Mouse (Mus musculus): ENCODE measurements around the gene Cfap99. TPM values are rescaled to one million over a fixed set of nuclear protein-coding genes. Genes with fewer than 3 reads are reported as not detected.

Gene Cfap99
- polyA plus RNA-seq, 1 experiment = 0.15 TPM

- TF ChIP-seq GATA1 (IDR thresholded peaks at IDR 0.05; ENCODE audit: borderline replicate concordance, low read length) (no peak), FLI1 (IDR thresholded peaks at IDR 0.05; ENCODE audit: low read length) (no peak)
- Histone ChIP-seq H3K4me3 (replicated peaks) (peak overlapping the region; percentile 35), H3K9me3 (no peaks in the 10 kb centered on the region), H3K36me3 (replicated peaks; ENCODE audit: low read length) (no peaks in the 10 kb centered on the region), H3K27me3 (replicated peaks) (peaks cover 15% of the 10 kb centered on the region), H3K4me1 (peaks cover 48% of the 10 kb centered on the region)
These were observed 34.1 kb upstream of the Cfap99 start for GRCm38 (mm10) chr5:34254309-34254708.

GRCm38 (mm10) chr5:34255189-34255588 lies 33.2 kb upstream of the Cfap99 start:
- Histone ChIP-seq H3K9me3 (no peaks in the 10 kb centered on the region), H3K27me3 (replicated peaks) (peaks cover 15% of the 10 kb centered on the region), H3K36me3 (replicated peaks; ENCODE audit: low read length) (no peaks in the 10 kb centered on the region), H3K4me1 (peaks cover 39% of the 10 kb centered on the region), H3K4me3 (replicated peaks) (no peak overlapping the region)
- TF ChIP-seq FLI1 (IDR thresholded peaks at IDR 0.05; ENCODE audit: low read length) = no peak

GRCm38 (mm10) chr5:34259172-34259816 lies 29.1 kb upstream of the Cfap99 start:
- no peak overlapping the region for H3K4me3 ChIP-seq (replicated peaks)
- no peaks in the 10 kb centered on the region for H3K36me3 ChIP-seq (replicated peaks; ENCODE audit: low read length)
- H3K9me3 ChIP-seq = no peaks in the 10 kb centered on the region
- H3K27me3 ChIP-seq (replicated peaks) = peaks cover 15% of the 10 kb centered on the region
- peaks cover 8% of the 10 kb centered on the region for H3K4me1 ChIP-seq
- TF ChIP-seq GATA1 (IDR thresholded peaks at IDR 0.05; ENCODE audit: borderline replicate concordance, low read length) (no peak), FLI1 (IDR thresholded peaks at IDR 0.05; ENCODE audit: low read length) (no peak)

- peak overlapping the region; percentile 50 for H3K4me3 ChIP-seq (replicated peaks)
- H3K9me3 ChIP-seq = no peaks in the 10 kb centered on the region
- no peak for TF ChIP-seq FLI1 (IDR thresholded peaks at IDR 0.05; ENCODE audit: low read length)
- peaks cover 37% of the 10 kb centered on the region for H3K4me1 ChIP-seq
- no peaks in the 10 kb centered on the region for H3K36me3 ChIP-seq (replicated peaks; ENCODE audit: low read length)
- peaks cover 12% of the 10 kb centered on the region for H3K27me3 ChIP-seq (replicated peaks)
These were observed 22.3 kb upstream of the Cfap99 start for GRCm38 (mm10) chr5:34266065-34266464.

- H3K9me3 ChIP-seq = no peaks in the 10 kb centered on the region
- peaks cover 45% of the 10 kb centered on the region for H3K4me1 ChIP-seq
- TF ChIP-seq FLI1 (IDR thresholded peaks at IDR 0.05; ENCODE audit: low read length) (no peak), GATA1 (IDR thresholded peaks at IDR 0.05; ENCODE audit: borderline replicate concordance, low read length) (no peak)
- no peaks in the 10 kb centered on the region for H3K36me3 ChIP-seq (replicated peaks; ENCODE audit: low read length)
- no peak overlapping the region for H3K4me3 ChIP-seq (replicated peaks)
- peaks cover 25% of the 10 kb centered on the region for H3K27me3 ChIP-seq (replicated peaks)
These were observed 19.0 kb upstream of the Cfap99 start for GRCm38 (mm10) chr5:34269197-34269920.

GRCm38 (mm10) chr5:34269921-34270465 lies 18.4 kb upstream of the Cfap99 start:
- TF ChIP-seq GATA1 (IDR thresholded peaks at IDR 0.05; ENCODE audit: borderline replicate concordance, low read length) (no peak), FLI1 (IDR thresholded peaks at IDR 0.05; ENCODE audit: low read length) (no peak)
- Histone ChIP-seq H3K9me3 (no peaks in the 10 kb centered on the region), H3K27me3 (replicated peaks) (peaks cover 26% of the 10 kb centered on the region), H3K36me3 (replicated peaks; ENCODE audit: low read length) (no peaks in the 10 kb centered on the region), H3K4me1 (peaks cover 45% of the 10 kb centered on the region), H3K4me3 (replicated peaks) (no peak overlapping the region)

GRCm38 (mm10) chr5:34271743-34272142 lies 16.7 kb upstream of the Cfap99 start:
- H3K27me3 ChIP-seq (replicated peaks) = peaks cover 42% of the 10 kb centered on the region
- no peaks in the 10 kb centered on the region for H3K9me3 ChIP-seq
- no peaks in the 10 kb centered on the region for H3K36me3 ChIP-seq (replicated peaks; ENCODE audit: low read length)
- peaks cover 40% of the 10 kb centered on the region for H3K4me1 ChIP-seq
- H3K4me3 ChIP-seq (replicated peaks) = no peak overlapping the region
- no peak for TF ChIP-seq GATA1 (IDR thresholded peaks at IDR 0.05; ENCODE audit: borderline replicate concordance, low read length)
- TF ChIP-seq FLI1 (IDR thresholded peaks at IDR 0.05; ENCODE audit: low read length) = no peak

- peaks cover 46% of the 10 kb centered on the region for H3K27me3 ChIP-seq (replicated peaks)
- H3K9me3 ChIP-seq = no peaks in the 10 kb centered on the region
- no peaks in the 10 kb centered on the region for H3K36me3 ChIP-seq (replicated peaks; ENCODE audit: low read length)
- no peak for TF ChIP-seq FLI1 (IDR thresholded peaks at IDR 0.05; ENCODE audit: low read length)
- TF ChIP-seq GATA1 (IDR thresholded peaks at IDR 0.05; ENCODE audit: borderline replicate concordance, low read length) = no peak
- no peak overlapping the region for H3K4me3 ChIP-seq (replicated peaks)
- peaks cover 43% of the 10 kb centered on the region for H3K4me1 ChIP-seq
These were observed 15.1 kb upstream of the Cfap99 start for GRCm38 (mm10) chr5:34273251-34273681.

- Histone ChIP-seq H3K36me3 (replicated peaks; ENCODE audit: low read length) (no peaks in the 10 kb centered on the region), H3K4me3 (replicated peaks) (no peak overlapping the region), H3K4me1 (peaks cover 48% of the 10 kb centered on the region), H3K27me3 (replicated peaks) (peaks cover 53% of the 10 kb centered on the region), H3K9me3 (no peaks in the 10 kb centered on the region)
- no peak for TF ChIP-seq GATA1 (IDR thresholded peaks at IDR 0.05; ENCODE audit: borderline replicate concordance, low read length)
- TF ChIP-seq FLI1 (IDR thresholded peaks at IDR 0.05; ENCODE audit: low read length) = no peak
These were observed 14.1 kb upstream of the Cfap99 start for GRCm38 (mm10) chr5:34274268-34274667.

- H3K9me3 ChIP-seq = no peaks in the 10 kb centered on the region
- peaks cover 52% of the 10 kb centered on the region for H3K27me3 ChIP-seq (replicated peaks)
These were observed 13.6 kb upstream of the Cfap99 start for GRCm38 (mm10) chr5:34274676-34275293.

More at GRCm38 (mm10) chr5:34274676-34275293, 13.6 kb upstream of the Cfap99 start:
- H3K4me3 ChIP-seq (replicated peaks) = no peak overlapping the region
- H3K4me1 ChIP-seq = peaks cover 43% of the 10 kb centered on the region
- TF ChIP-seq GATA1 (IDR thresholded peaks at IDR 0.05; ENCODE audit: borderline replicate concordance, low read length) = no peak
- no peak for TF ChIP-seq FLI1 (IDR thresholded peaks at IDR 0.05; ENCODE audit: low read length)
- no peaks in the 10 kb centered on the region for H3K36me3 ChIP-seq (replicated peaks; ENCODE audit: low read length)
